Mouse (Mus musculus): Measurements from ENCODE around the gene Kcnk6. TPM values are rescaled to one million over a fixed set of nuclear protein-coding genes. Genes with fewer than 3 reads are reported as not detected.

Kcnk6 gene
- polyA plus RNA-seq, 1 experiment from 2014 or later: 1.2 TPM

Other genes with a start within 250 kb of the Kcnk6 start
- 2.0 and 2.2 TPM in 2 replicates for gene Ryr1, start 107.3 kb downstream of the Kcnk6 start, polyA plus RNA-seq (2014; fragmentation: Nextera tagmentation; extraction: Ambion mirVana)
- gene Rasgrp4, start 97.7 kb downstream of the Kcnk6 start, polyA plus RNA-seq (2014; fragmentation: Nextera tagmentation; extraction: Ambion mirVana): 0.76 and 0.82 TPM in 2 replicates
- gene Fam98c, start 76.3 kb downstream of the Kcnk6 start, polyA plus RNA-seq (2014; fragmentation: Nextera tagmentation; extraction: Ambion mirVana): 17.2 and 19.1 TPM in 2 replicates
- gene Ggn, start 62.3 kb downstream of the Kcnk6 start, polyA plus RNA-seq (2014; fragmentation: Nextera tagmentation; extraction: Ambion mirVana): 0.34 and 0.46 TPM in 2 replicates
- 5.6 and 6.5 TPM in 2 replicates for gene Spred3, start 62.1 kb downstream of the Kcnk6 start, polyA plus RNA-seq (2014; fragmentation: Nextera tagmentation; extraction: Ambion mirVana)
- 321 and 325 TPM in 2 replicates for gene Psmd8, start 51.8 kb downstream of the Kcnk6 start, polyA plus RNA-seq (2014; fragmentation: Nextera tagmentation; extraction: Ambion mirVana)
- gene Catsperg1, start 18.5 kb downstream of the Kcnk6 start, polyA plus RNA-seq (2014; fragmentation: Nextera tagmentation; extraction: Ambion mirVana): 0.56 and 1.0 TPM in 2 replicates
- gene Yif1b, start 5.8 kb upstream of the Kcnk6 start, polyA plus RNA-seq (2014; fragmentation: Nextera tagmentation; extraction: Ambion mirVana): 87.3 and 94.1 TPM in 2 replicates
- 1.2 and 1.6 TPM in 2 replicates for gene 2200002D01Rik, start 16.0 kb upstream of the Kcnk6 start, polyA plus RNA-seq (2014; fragmentation: Nextera tagmentation; extraction: Ambion mirVana)
- 27.0 and 28.1 TPM in 2 replicates for gene Spint2, start 49.4 kb upstream of the Kcnk6 start, polyA plus RNA-seq (2014; fragmentation: Nextera tagmentation; extraction: Ambion mirVana)
- 44.2 and 55.8 TPM in 2 replicates for gene Ppp1r14a, start 56.8 kb upstream of the Kcnk6 start, polyA plus RNA-seq (2014; fragmentation: Nextera tagmentation; extraction: Ambion mirVana)
- 65.2 and 66.7 TPM in 2 replicates for gene Dpf1, start 71.4 kb upstream of the Kcnk6 start, polyA plus RNA-seq (2014; fragmentation: Nextera tagmentation; extraction: Ambion mirVana)

Data from neural tube, embryonic 11.5 days (tissue).